Mouse (Mus musculus) intestine, postnatal 0 days (tissue): Measurements from ENCODE around the gene Dad1. TPM values are rescaled to one million over a fixed set of nuclear protein-coding genes. Genes with fewer than 3 reads are reported as not detected.
A peak's percentile ranks its signal among the peaks of the same experiment; 100 is the strongest.

Source experiments
- ATAC-seq: fragments of 200-750 bp; cut with Nextera tagmentation; 2 replicates; pipeline ENCODE4 v1.8.0; 2017; ENCODE audit warnings: mild to moderate bottlenecking, moderate TSS enrichment, moderate library complexity
- H3K27ac ChIP-seq: fragments of 300-500 bp; sonication (generic); 2 replicates; pipeline ENCODE4 v1.5.1; 2014; ENCODE audit warnings: mild to moderate bottlenecking, low read depth, low read length, moderate library complexity
- H3K27me3 ChIP-seq: fragments of 300-500 bp; sonication (generic); replicated peaks from 2 replicates; pipeline ENCODE4 v1.6.1; 2014; ENCODE audit warnings: low read length, mixed read lengths; ENCODE audit not compliant: control insufficient read depth, insufficient read depth
- H3K36me3 ChIP-seq: fragments of 300-500 bp; sonication (generic); 2 replicates; pipeline ENCODE4 v1.6.1; 2014; ENCODE audit warnings: mild to moderate bottlenecking, moderate library complexity; ENCODE audit not compliant: control insufficient read depth, insufficient read depth
- H3K4me1 ChIP-seq: fragments of 300-500 bp; sonication (generic); replicated peaks from 2 replicates; pipeline ENCODE4 v1.6.1; 2014; ENCODE audit warnings: antibody characterized with exemption, low read length, mixed read lengths; ENCODE audit not compliant: control insufficient read depth, insufficient read depth
- H3K4me2 ChIP-seq: fragments of 300-500 bp; sonication (generic); replicated peaks from 2 replicates; pipeline ENCODE4 v1.6.1; 2014; ENCODE audit warnings: low read depth, mild to moderate bottlenecking, moderate library complexity
- H3K4me3 ChIP-seq: fragments of 300-500 bp; sonication (generic); 2 replicates; pipeline ENCODE4 v1.5.1; 2014; ENCODE audit warnings: low read depth, low read length
- H3K9ac ChIP-seq: fragments of 300-500 bp; sonication (generic); 2 replicates; pipeline ENCODE4 v1.6.1; 2014; ENCODE audit warnings: mild to moderate bottlenecking, low read depth, low read length
- H3K9me3 ChIP-seq: fragments of 300-500 bp; sonication (generic); 2 replicates; pipeline ENCODE4 v1.6.1; 2016; ENCODE audit warnings: mixed run types; ENCODE audit not compliant: control insufficient read depth
- CTCF ChIP-seq: sonication (generic); IDR thresholded peaks from 2 replicates; pipeline ENCODE4 v1.5.1; 2016; ENCODE audit warnings: low read depth, mild to moderate bottlenecking, control low read depth, antibody characterized with exemption, moderate library complexity
- WGBS: fragments of 180-500 bp; shearing (Covaris S2); extraction: QIAGEN DNeasy Blood & Tissue Kit; methylation state at CpG from one replicate; pipeline ENCODE4 v1.1.7; 2014; 5-methylcytosine and 5-hydroxymethylcytosine counted together
- polyA plus RNA-seq: library from polyadenylated mRNA; unstranded; fragments of >200 nt; fragmentation: Nextera tagmentation; extraction: Ambion mirVana; gene quantifications from 2 replicates; pipeline ENCODE4 v1.2.1, GENCODE M21; 2015

Gene Dad1
- polyA plus RNA-seq, 1 experiment from 2014 or later: 492 TPM

DNA sequence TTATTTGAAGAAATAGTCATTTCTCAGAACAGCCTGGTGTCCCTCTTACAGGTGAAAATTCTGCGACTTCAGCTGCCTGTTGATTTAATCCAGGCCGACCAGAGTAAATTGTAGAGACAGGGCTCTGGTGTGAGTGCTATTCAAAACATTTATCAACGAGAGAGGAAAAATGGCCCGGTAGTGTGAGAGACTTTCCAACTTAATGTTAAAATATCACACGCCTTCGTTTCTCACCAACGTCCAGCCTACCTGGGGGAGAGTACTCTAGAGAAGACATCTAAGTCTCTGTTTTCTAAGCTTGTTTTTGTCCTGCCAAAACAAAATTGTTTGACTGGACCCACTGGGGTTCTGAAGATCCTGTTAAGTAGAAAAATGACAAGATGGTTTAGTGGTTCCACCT, 34.1 kb downstream of the Dad1 start:
- peaks cover 10% of the 10 kb centered on the region; the same call in 1 of the 2 replicates for H3K4me1 ChIP-seq
- no peaks in the 10 kb centered on the region for H3K27me3 ChIP-seq
- H3K36me3 ChIP-seq: no peaks in the 10 kb centered on the region
- no peak overlapping the region for H3K4me3 ChIP-seq
- H3K9me3 ChIP-seq: no peaks in the 10 kb centered on the region
- no peak overlapping the region for H3K9ac ChIP-seq
- no peak for ATAC-seq
- no peak overlapping the region for H3K4me2 ChIP-seq
- H3K27ac ChIP-seq: no peak overlapping the region
- TF ChIP-seq CTCF: no peak
- 57% methylated on average over 7 of the region's 7 CpGs for WGBS

DNA sequence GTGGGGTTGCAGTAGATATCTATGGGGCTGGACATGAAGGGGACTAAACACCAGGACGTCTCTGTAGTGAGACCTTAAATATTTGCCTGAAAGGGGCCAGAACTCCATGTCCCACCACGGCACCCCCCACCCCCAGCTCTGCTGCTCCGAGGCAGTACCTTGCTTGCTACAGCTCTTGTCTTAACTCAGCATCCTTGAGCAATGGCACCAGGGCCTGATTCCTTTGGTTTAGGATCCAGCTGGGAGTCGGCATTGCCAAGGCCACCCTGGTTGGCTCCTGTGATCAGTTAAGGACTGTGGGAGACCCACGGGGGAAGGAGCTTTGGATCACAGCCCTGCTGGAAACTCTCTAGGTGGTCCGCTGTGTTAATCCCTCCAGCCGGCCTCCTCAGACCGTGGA, 34.6 kb downstream of the Dad1 start:
- ATAC-seq: no peak
- H3K4me1 ChIP-seq: peaks cover 9% of the 10 kb centered on the region; the same call in 1 of the 2 replicates
- 52% methylated on average over 8 of the region's 8 CpGs for WGBS

GRCm38 (mm10) chr14:54218721-54219120, 35.2 kb downstream of the Dad1 start:
- no peak for TF ChIP-seq CTCF
- no peak overlapping the region for H3K4me2 ChIP-seq
- 67% methylated on average over 9 of the region's 9 CpGs for WGBS
- ATAC-seq: no peak
- H3K36me3 ChIP-seq: no peaks in the 10 kb centered on the region
- no peaks in the 10 kb centered on the region for H3K9me3 ChIP-seq
- no peaks in the 10 kb centered on the region for H3K27me3 ChIP-seq
- H3K4me1 ChIP-seq: peaks cover 9% of the 10 kb centered on the region; the same call in 1 of the 2 replicates
- no peak overlapping the region for H3K9ac ChIP-seq
- H3K27ac ChIP-seq: no peak overlapping the region
- H3K4me3 ChIP-seq: no peak overlapping the region

More for the DNA sequence above, 34.6 kb downstream of the Dad1 start:
- no peak overlapping the region for H3K27ac ChIP-seq
- H3K4me3 ChIP-seq: no peak overlapping the region
- no peaks in the 10 kb centered on the region for H3K36me3 ChIP-seq
- no peaks in the 10 kb centered on the region for H3K27me3 ChIP-seq
- H3K9me3 ChIP-seq: no peaks in the 10 kb centered on the region
- no peak overlapping the region for H3K9ac ChIP-seq
- no peak overlapping the region for H3K4me2 ChIP-seq
- no peak for TF ChIP-seq CTCF

DNA sequence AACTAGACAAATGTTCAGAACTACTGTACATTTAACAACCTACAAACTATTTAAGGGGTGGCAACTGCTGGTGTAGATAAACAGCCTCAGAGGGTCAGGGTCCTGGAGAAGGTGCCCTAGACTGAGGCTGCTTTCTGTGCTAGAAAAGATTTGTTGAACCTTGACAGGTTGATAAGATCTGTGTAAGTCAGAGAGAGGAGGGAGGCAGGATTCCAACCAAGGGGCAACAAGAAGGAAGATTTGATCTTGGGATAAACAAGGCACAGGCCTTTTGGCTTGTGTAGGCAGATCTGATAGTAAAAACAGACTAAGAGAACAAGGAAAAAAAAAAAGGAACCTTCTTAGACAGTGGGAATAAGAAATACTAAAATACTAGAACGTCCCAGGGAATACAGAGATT, 35.7 kb downstream of the Dad1 start:
- Histone ChIP-seq H3K4me3 (no peak overlapping the region), H3K4me2 (no peak overlapping the region), H3K27me3 (no peaks in the 10 kb centered on the region), H3K4me1 (peaks cover 9% of the 10 kb centered on the region; the same call in 1 of the 2 replicates), H3K9ac (no peak overlapping the region), H3K27ac (no peak overlapping the region), H3K9me3 (no peaks in the 10 kb centered on the region), H3K36me3 (no peaks in the 10 kb centered on the region)
- no peak for ATAC-seq
- no peak for TF ChIP-seq CTCF
- WGBS: 67% methylated on average over 1 of the region's 1 CpGs

DNA sequence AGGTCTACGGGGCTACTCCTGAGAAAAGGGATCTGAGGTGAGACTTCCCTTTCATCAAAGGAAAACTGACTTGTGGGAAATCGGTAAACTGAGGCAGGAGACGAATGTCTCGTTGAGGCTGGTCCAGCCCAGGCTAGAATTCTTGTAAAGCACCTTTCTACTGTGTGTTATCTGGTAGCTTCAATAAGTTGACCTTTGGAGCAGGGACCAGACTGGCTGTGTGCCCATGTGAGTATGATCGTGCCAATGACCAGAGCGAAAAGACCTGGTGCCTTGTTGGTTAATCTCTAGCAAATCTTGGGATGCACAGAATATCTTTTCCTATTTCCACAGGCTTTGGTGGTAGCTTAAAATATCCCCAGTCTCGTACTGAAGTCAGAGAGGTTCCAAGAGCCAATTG, 37.8 kb downstream of the Dad1 start:
- ATAC-seq: no peak
- Histone ChIP-seq H3K9me3 (no peaks in the 10 kb centered on the region), H3K27me3 (no peaks in the 10 kb centered on the region), H3K4me2 (no peak overlapping the region), H3K9ac (no peak overlapping the region), H3K4me1 (peaks cover 9% of the 10 kb centered on the region; the same call in 1 of the 2 replicates), H3K4me3 (no peak overlapping the region), H3K27ac (no peak overlapping the region), H3K36me3 (no peaks in the 10 kb centered on the region)
- WGBS: 64% methylated on average over 7 of the region's 7 CpGs
- TF ChIP-seq CTCF: no peak

- H3K4me1 ChIP-seq: peaks cover 9% of the 10 kb centered on the region; the same call in 1 of the 2 replicates
- no peaks in the 10 kb centered on the region for H3K27me3 ChIP-seq
- H3K27ac ChIP-seq: no peak overlapping the region
- no peak overlapping the region for H3K9ac ChIP-seq
- H3K36me3 ChIP-seq: no peaks in the 10 kb centered on the region
- no peak overlapping the region for H3K4me3 ChIP-seq
- 59% methylated on average over 10 of the region's 10 CpGs for WGBS
- ATAC-seq: no peak
- no peak for TF ChIP-seq CTCF
- no peaks in the 10 kb centered on the region for H3K9me3 ChIP-seq
- H3K4me2 ChIP-seq: no peak overlapping the region
Measured at GRCm38 (mm10) chr14:54214901-54215300, 39.0 kb downstream of the Dad1 start.

GRCm38 (mm10) chr14:54214477-54214876, 39.4 kb downstream of the Dad1 start:
- no peak for ATAC-seq
- H3K4me2 ChIP-seq: no peak overlapping the region
- H3K4me3 ChIP-seq: no peak overlapping the region
- H3K9ac ChIP-seq: no peak overlapping the region
- 0 out of 2 replicates have a peak, but pooled peaks have one; percentile 14 for TF ChIP-seq CTCF
- no peaks in the 10 kb centered on the region for H3K27me3 ChIP-seq
- WGBS: 42% methylated on average over 2 of the region's 2 CpGs
- H3K27ac ChIP-seq: no peak overlapping the region
- no peaks in the 10 kb centered on the region for H3K36me3 ChIP-seq
- H3K9me3 ChIP-seq: no peaks in the 10 kb centered on the region
- peaks cover 9% of the 10 kb centered on the region; the same call in 1 of the 2 replicates for H3K4me1 ChIP-seq
